Mouse (Mus musculus) forebrain, embryonic 14.5 days (tissue): ENCODE data around the gene Hes7. TPM values are rescaled to one million over a fixed set of nuclear protein-coding genes. Genes with fewer than 3 reads are reported as not detected.

Experiments
- ATAC-seq: fragments of 200-750 bp; cut with Nextera tagmentation; 2 replicates; pipeline ENCODE4 v1.8.0; 2017; ENCODE audit warnings: mild to moderate bottlenecking, moderate library complexity
- DNase-seq: peaks from one replicate; pipeline ENCODE4 v3.0.0-alpha.2; 2015; ENCODE audit warnings: low spot score
- H3K27ac ChIP-seq: fragments of 300-500 bp; sonication (generic); 2 replicates; pipeline ENCODE4 v1.5.1; 2014; ENCODE audit warnings: low read depth, mild to moderate bottlenecking, control low read depth, low read length, moderate library complexity
- H3K27me3 ChIP-seq: fragments of 300-500 bp; sonication (generic); replicated peaks from 2 replicates; pipeline ENCODE4 v1.6.1; 2014; ENCODE audit warnings: low read length, control low read depth, mixed read lengths; ENCODE audit not compliant: control insufficient read depth, insufficient read depth
- H3K36me3 ChIP-seq: fragments of 300-500 bp; sonication (generic); 2 replicates; pipeline ENCODE4 v1.6.1; 2014; ENCODE audit warnings: low read length, control low read depth; ENCODE audit not compliant: control insufficient read depth, insufficient read depth
- H3K4me1 ChIP-seq: fragments of 300-500 bp; sonication (generic); 2 replicates; pipeline ENCODE4 v1.6.1; 2014; ENCODE audit warnings: antibody characterized with exemption, low read length, control low read depth; ENCODE audit not compliant: control insufficient read depth, insufficient read depth
- H3K4me2 ChIP-seq: fragments of 300-500 bp; sonication (generic); 2 replicates; pipeline ENCODE4 v1.6.1; 2014; ENCODE audit warnings: mild to moderate bottlenecking, control low read depth, low read length
- H3K4me3 ChIP-seq: fragments of 300-500 bp; sonication (generic); 2 replicates; pipeline ENCODE4 v1.5.1; 2014; ENCODE audit warnings: low read depth, low read length, control low read depth
- H3K9ac ChIP-seq: fragments of 300-500 bp; sonication (generic); 2 replicates; pipeline ENCODE4 v1.6.1; 2014; ENCODE audit warnings: mild to moderate bottlenecking, low read length, control low read depth, moderate library complexity
- H3K9me3 ChIP-seq: fragments of 300-500 bp; sonication (generic); replicated peaks from 2 replicates; pipeline ENCODE4 v1.6.1; 2016; ENCODE audit warnings: low read length, control low read depth, mixed read lengths; ENCODE audit not compliant: control insufficient read depth
- WGBS: fragments of 180-500 bp; shearing (Covaris S2); extraction: QIAGEN DNeasy Blood & Tissue Kit; methylation state at CpG from one replicate; pipeline ENCODE4 v1.1.7; 2014; 5-methylcytosine and 5-hydroxymethylcytosine counted together
- polyA plus RNA-seq: library from polyadenylated mRNA; unstranded; fragments of >200 nt; fragmentation: Nextera tagmentation; extraction: Ambion mirVana; gene quantifications from 2 replicates; pipeline ENCODE4 v1.2.1, GENCODE M21; 2014

Gene Hes7
- polyA plus RNA-seq, 1 experiment from 2014 or later, result 0.24 TPM

DNA sequence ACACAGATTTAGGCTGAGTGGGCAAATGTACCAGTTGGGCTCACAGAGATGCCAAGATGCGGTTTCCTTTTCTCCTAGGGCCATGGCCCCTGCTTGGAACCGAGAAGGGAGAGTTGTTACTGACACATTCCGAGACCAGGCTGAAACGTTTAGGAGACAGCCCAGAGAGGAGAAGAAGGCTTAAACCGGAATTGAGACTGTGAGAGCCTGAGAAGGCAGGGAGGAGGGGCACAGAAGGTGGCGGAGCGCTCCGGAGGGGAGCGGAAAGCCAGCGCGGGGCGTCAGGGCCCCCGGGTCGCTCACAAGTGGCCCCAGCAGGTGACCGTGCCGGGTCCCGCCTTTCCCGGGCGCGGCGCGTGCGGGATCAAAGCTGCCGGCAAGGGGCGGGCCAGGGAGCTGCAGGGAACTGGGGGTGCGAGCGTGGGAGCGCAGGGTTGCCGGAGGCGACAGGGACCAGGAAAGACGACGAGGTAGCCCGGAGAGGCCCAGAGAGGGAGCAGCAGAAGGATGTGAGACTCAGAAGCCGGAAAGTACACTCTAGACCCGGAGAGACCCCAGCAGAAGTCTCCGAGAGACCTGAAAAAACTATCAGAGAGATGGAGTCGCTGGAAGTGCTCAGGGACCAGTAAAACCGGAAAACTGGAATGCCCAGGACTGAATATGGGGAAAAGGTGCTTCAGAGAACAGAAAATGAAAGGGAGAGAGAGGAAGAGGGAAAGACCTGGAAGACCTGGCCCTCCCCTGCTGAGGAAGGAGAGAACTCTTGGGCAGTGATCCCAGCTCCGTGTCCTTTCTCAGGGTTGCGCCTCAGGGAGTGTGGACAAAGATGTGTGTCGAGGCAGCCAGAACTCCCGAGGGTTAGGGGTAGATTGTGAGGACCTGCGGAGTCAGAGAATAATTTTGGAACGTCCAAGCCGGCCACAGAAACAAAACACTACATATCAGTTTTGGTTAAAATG, 2.2 kb upstream of the Hes7 start:
- Histone ChIP-seq H3K4me3 (peak overlapping the region; percentile 62), H3K27me3 (peaks cover 6% of the 10 kb centered on the region; the same call in 1 of the 2 replicates)

DNA sequence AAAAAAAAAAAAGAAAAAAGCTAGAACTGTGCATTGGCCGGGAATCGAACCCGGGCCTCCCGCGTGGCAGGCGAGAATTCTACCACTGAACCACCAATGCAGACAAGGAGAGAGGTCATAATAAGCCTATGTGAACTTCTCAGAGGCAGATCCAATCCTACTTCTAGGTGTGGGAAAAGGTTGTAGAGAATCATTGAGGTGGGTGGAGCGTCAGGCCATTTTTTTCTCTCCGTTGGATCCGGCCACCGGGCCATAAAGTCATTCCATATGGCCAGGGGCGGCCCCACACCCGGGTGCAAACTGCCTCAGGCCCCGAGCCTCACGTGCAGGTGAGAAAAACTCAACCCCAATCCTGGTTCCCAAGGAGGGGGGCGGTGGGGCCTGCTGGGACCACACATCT, 1.4 kb upstream of the Hes7 start:
- peak overlapping the region; percentile 3; the same call in 1 of the 2 replicates for H3K9ac ChIP-seq
- ATAC-seq, result no peak
- peaks cover 12% of the 10 kb centered on the region; the same call in 1 of the 2 replicates for H3K4me1 ChIP-seq
- peak; percentile 92 for DNase-seq
- no peaks in the 10 kb centered on the region for H3K36me3 ChIP-seq
- H3K9me3 ChIP-seq, result no peaks in the 10 kb centered on the region
- peaks cover 6% of the 10 kb centered on the region; the same call in 1 of the 2 replicates for H3K27me3 ChIP-seq
- no peak overlapping the region for H3K27ac ChIP-seq
- peak overlapping the region; percentile 62 for H3K4me3 ChIP-seq
- peak overlapping the region; percentile 86 for H3K4me2 ChIP-seq
- WGBS, result under 1% methylated on average over 15 of the region's 15 CpGs

More for the DNA sequence above, 2.2 kb upstream of the Hes7 start:
- Histone ChIP-seq H3K36me3 (no peaks in the 10 kb centered on the region), H3K4me2 (peak overlapping the region; percentile 86), H3K9ac (peak overlapping the region; percentile 75), H3K9me3 (no peaks in the 10 kb centered on the region), H3K27ac (peak overlapping the region; percentile 58), H3K4me1 (peaks cover 12% of the 10 kb centered on the region; the same call in 1 of the 2 replicates)
- peak; percentile 61 for DNase-seq
- ATAC-seq, result peak; percentile 27; the same call in 1 of the 2 replicates
- WGBS, result under 1% methylated on average over 45 of the region's 45 CpGs

- H3K9ac ChIP-seq, result no peak overlapping the region
- H3K36me3 ChIP-seq, result no peaks in the 10 kb centered on the region
- no peak overlapping the region for H3K4me3 ChIP-seq
- H3K4me1 ChIP-seq, result peaks cover 12% of the 10 kb centered on the region; the same call in 1 of the 2 replicates
- WGBS, result 38% methylated on average over 14 of the region's 14 CpGs
- H3K27ac ChIP-seq, result no peak overlapping the region
- DNase-seq, result no peak
- H3K27me3 ChIP-seq, result peaks cover 6% of the 10 kb centered on the region; the same call in 1 of the 2 replicates
- peak overlapping the region; percentile 94 for H3K4me2 ChIP-seq
- no peak for ATAC-seq
- no peaks in the 10 kb centered on the region for H3K9me3 ChIP-seq
These were observed 603 bp upstream of the Hes7 start for GRCm38 (mm10) chr11:69119446-69120155.

DNA sequence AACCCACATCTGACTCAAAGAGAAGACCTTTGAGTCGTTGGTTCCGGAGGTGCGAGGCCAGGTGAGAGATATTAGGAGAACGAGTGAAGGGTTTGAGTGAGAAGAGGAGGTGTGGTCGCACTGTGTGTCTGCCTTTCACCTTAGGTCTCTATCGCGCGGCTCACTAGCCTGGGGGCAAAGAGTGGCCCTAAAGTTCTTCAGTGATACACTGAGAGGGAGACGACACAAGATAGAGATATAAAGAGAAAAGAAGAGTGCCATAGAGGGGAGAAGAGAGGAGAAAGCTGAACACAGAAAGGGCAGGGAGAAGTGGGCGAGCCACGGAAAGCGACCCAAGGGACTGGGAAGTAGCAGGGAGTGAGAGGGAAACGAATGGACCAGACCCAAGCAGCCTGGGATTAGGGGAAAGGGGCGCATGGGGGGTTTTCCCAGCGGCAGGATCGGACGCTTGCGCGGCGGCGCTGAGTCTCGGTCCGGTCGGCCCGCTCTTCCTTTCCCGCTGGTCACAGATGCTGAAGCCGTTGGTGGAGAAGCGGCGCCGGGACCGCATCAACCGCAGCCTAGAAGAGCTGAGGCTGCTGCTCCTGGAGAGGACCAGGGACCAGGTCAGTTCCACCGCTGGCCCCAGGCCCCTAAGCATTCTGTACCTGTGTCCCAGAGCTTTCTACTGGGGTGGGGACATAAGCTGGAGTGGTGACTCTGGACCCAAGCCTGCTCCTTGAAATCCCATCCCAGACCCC, 967 bp downstream of the Hes7 start:
- H3K27me3 ChIP-seq, result peaks cover 6% of the 10 kb centered on the region; the same call in 1 of the 2 replicates
- H3K27ac ChIP-seq, result no peak overlapping the region
- H3K4me1 ChIP-seq, result peaks cover 15% of the 10 kb centered on the region; the same call in 1 of the 2 replicates
- H3K9ac ChIP-seq, result peak overlapping the region; percentile 72
- ATAC-seq, result no peak
- H3K9me3 ChIP-seq, result no peaks in the 10 kb centered on the region
- under 1% methylated on average over 33 of the region's 33 CpGs for WGBS
- H3K4me3 ChIP-seq, result peak overlapping the region; percentile 77
- peak overlapping the region; percentile 94 for H3K4me2 ChIP-seq
- no peak for DNase-seq
- no peaks in the 10 kb centered on the region for H3K36me3 ChIP-seq

DNA sequence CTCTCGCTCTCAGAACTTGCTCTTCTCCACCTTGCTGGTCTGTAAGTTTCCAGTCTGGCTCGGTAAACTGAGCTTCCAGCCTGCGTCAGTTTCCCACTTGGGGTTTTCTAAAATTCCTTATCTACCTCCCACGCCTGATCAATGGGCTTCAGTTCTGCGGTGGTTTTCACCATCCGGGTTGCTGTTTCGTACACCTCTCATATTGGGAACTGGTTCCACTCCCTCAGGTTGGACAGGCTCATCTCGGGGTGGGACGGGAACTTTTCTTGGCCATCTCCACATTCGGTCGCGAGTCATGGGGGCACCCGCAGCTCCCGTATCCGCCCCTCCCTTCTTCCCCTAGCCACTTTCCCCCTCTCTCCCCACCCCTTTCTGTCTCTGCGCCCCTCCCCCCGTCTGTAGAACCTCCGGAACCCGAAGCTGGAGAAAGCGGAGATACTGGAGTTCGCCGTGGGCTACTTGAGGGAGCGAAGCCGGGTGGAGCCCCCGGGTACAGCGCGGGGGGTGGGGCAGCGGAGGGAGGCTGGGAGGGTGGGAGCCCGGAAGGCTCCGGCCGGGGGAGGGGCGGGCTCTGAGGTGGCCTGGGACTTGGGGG, 1.6 kb downstream of the Hes7 start:
- Histone ChIP-seq H3K27ac (peak overlapping the region; percentile 55; the same call in 1 of the 2 replicates), H3K4me3 (peak overlapping the region; percentile 77), H3K27me3 (peaks cover 6% of the 10 kb centered on the region; the same call in 1 of the 2 replicates), H3K9ac (peak overlapping the region; percentile 72), H3K9me3 (no peaks in the 10 kb centered on the region), H3K4me1 (peaks cover 15% of the 10 kb centered on the region; the same call in 1 of the 2 replicates), H3K36me3 (no peaks in the 10 kb centered on the region), H3K4me2 (peak overlapping the region; percentile 94)
- DNase-seq (peak; percentile 63), ATAC-seq (no peak)
- WGBS, result 1% methylated on average over 31 of the region's 32 CpGs

GRCm38 (mm10) chr11:69122336-69122951, 2.2 kb downstream of the Hes7 start, which contains the start of gene 9130213A22Rik:
Gene 9130213A22Rik (minus strand): TSS chr11:69122589.
- peak within 1 kb of the TSS; percentile 72 for H3K9ac ChIP-seq
- under 1% methylated on average over 65 of the region's 66 CpGs for WGBS
- peak; percentile 90 for DNase-seq
- peaks cover 15% of the 10 kb centered on the region; the same call in 1 of the 2 replicates for H3K4me1 ChIP-seq
- H3K36me3 ChIP-seq, result no peaks in the 10 kb centered on the region
- peak; percentile 64 for ATAC-seq
- H3K4me2 ChIP-seq, result peak within 1 kb of the TSS; percentile 94
- H3K27me3 ChIP-seq, result peaks cover 6% of the 10 kb centered on the region; the same call in 1 of the 2 replicates
- peak within 1 kb of the TSS; percentile 77 for H3K4me3 ChIP-seq
- no peaks in the 10 kb centered on the region for H3K9me3 ChIP-seq
- peak within 1 kb of the TSS; percentile 55; the same call in 1 of the 2 replicates for H3K27ac ChIP-seq

GRCm38 (mm10) chr11:69123056-69123692, 3.0 kb downstream of the Hes7 start:
- no peaks in the 10 kb centered on the region for H3K9me3 ChIP-seq
- WGBS, result under 1% methylated on average over 29 of the region's 29 CpGs
- peaks cover 6% of the 10 kb centered on the region; the same call in 1 of the 2 replicates for H3K27me3 ChIP-seq
- H3K36me3 ChIP-seq, result no peaks in the 10 kb centered on the region
- peak overlapping the region; percentile 55; the same call in 1 of the 2 replicates for H3K27ac ChIP-seq
- peak overlapping the region; percentile 72 for H3K9ac ChIP-seq
- peak; percentile 6 for ATAC-seq
- peak; percentile 92 for DNase-seq
- peaks cover 15% of the 10 kb centered on the region; the same call in 1 of the 2 replicates for H3K4me1 ChIP-seq
- peak overlapping the region; percentile 77 for H3K4me3 ChIP-seq
- H3K4me2 ChIP-seq, result peak overlapping the region; percentile 94
